Mouse (Mus musculus) hindbrain, postnatal 0 days (tissue): Measurements from ENCODE around the gene Lcn8. TPM values are rescaled to one million over a fixed set of nuclear protein-coding genes. Genes with fewer than 3 reads are reported as not detected.
"Not testable (repeated sequence)": the region's sequence is repeated elsewhere in the genome, so short reads cannot be mapped to it uniquely, and the experiment has no call there.

ENCODE experiments used
- ATAC-seq: fragments of 200-750 bp; cut with Nextera tagmentation; 2 replicates; pipeline ENCODE4 v1.8.0; 2017; ENCODE audit warnings: mild to moderate bottlenecking, moderate TSS enrichment, moderate library complexity
- DNase-seq: peaks from one replicate; pipeline ENCODE4 v3.0.0-alpha.2; 2015; ENCODE audit warnings: low spot score
- H3K27ac ChIP-seq: fragments of 300-500 bp; sonication (generic); 2 replicates; pipeline ENCODE4 v1.5.1; 2014; ENCODE audit warnings: mild to moderate bottlenecking
- H3K27me3 ChIP-seq: fragments of 300-500 bp; sonication (generic); 2 replicates; pipeline ENCODE4 v1.6.1; 2014; ENCODE audit warnings: low read length, mixed read lengths; ENCODE audit not compliant: insufficient read depth
- H3K36me3 ChIP-seq: fragments of 300-500 bp; sonication (generic); 2 replicates; pipeline ENCODE4 v1.6.1; 2014; ENCODE audit warnings: low read length, mixed read lengths; ENCODE audit not compliant: insufficient read depth
- H3K4me1 ChIP-seq: fragments of 300-500 bp; sonication (generic); 2 replicates; pipeline ENCODE4 v1.6.1; 2014; ENCODE audit warnings: antibody characterized with exemption, low read length, mixed read lengths; ENCODE audit not compliant: insufficient read depth
- H3K4me2 ChIP-seq: fragments of 300-500 bp; sonication (generic); 2 replicates; pipeline ENCODE4 v1.6.1; 2014; ENCODE audit warnings: low read depth, mild to moderate bottlenecking, low read length, moderate library complexity, mixed read lengths
- H3K4me3 ChIP-seq: fragments of 300-500 bp; sonication (generic); 2 replicates; pipeline ENCODE4 v1.5.1; 2014; ENCODE audit warnings: low read length
- H3K9ac ChIP-seq: fragments of 300-500 bp; sonication (generic); replicated peaks from 2 replicates; pipeline ENCODE4 v1.6.1; 2014; ENCODE audit warnings: mild to moderate bottlenecking, low read length, moderate library complexity, mixed read lengths
- H3K9me3 ChIP-seq: fragments of 300-500 bp; sonication (generic); 2 replicates; pipeline ENCODE4 v1.6.1; 2016; ENCODE audit warnings: low read length, mixed read lengths
- CTCF ChIP-seq: IDR thresholded peaks from 2 replicates; pipeline ENCODE4 v1.5.1; 2016; ENCODE audit warnings: antibody characterized with exemption, control low read depth, low read depth
- whole genome bisulfite sequencing: fragments of 180-500 bp; shearing (Covaris S2); extraction: QIAGEN DNeasy Blood & Tissue Kit; methylation state at CpG from one replicate; pipeline ENCODE4 v1.1.7; 2014; 5-methylcytosine and 5-hydroxymethylcytosine counted together
- polyA plus RNA-seq: library from polyadenylated mRNA; unstranded; fragments of >200 nt; fragmentation: Nextera tagmentation; extraction: Ambion mirVana; gene quantifications from 2 replicates; pipeline ENCODE4 v1.2.1, GENCODE M21; 2015
- total RNA-seq: library from RNA; depleted of rRNA; stranded (reverse); fragments of >200 nt; gene quantifications from 2 replicates; pipeline ENCODE4 v1.2.3, GENCODE M21; 2014; rRNA removed

Lcn8 gene
- total and polyA plus RNA-seq, 2 experiments from 2014 or later = not detected

- Histone ChIP-seq H3K4me2 (no peak overlapping the region), H3K9me3 (no peaks in the 10 kb centered on the region), H3K4me1 (no peaks in the 10 kb centered on the region), H3K27ac (no peak overlapping the region), H3K4me3 (no peak overlapping the region), H3K27me3 (no peaks in the 10 kb centered on the region), H3K9ac (no peak overlapping the region), H3K36me3 (no peaks in the 10 kb centered on the region)
- 0 out of 2 replicates have a peak, but pooled peaks have one; percentile 5 for TF ChIP-seq CTCF
- DNase-seq = no peak
- no peak for ATAC-seq
- WGBS = 49% methylated on average over 4 of the region's 4 CpGs
These were observed 34.0 kb downstream of the Lcn8 start for GRCm38 (mm10) chr2:25686941-25687340.

GRCm38 (mm10) chr2:25694605-25695004 lies 41.7 kb downstream of the Lcn8 start:
- no peak for ATAC-seq
- Histone ChIP-seq H3K27me3 (no peaks in the 10 kb centered on the region), H3K27ac (no peak overlapping the region), H3K4me2 (no peak overlapping the region), H3K4me3 (no peak overlapping the region), H3K9me3 (no peaks in the 10 kb centered on the region), H3K36me3 (no peaks in the 10 kb centered on the region), H3K4me1 (no peaks in the 10 kb centered on the region), H3K9ac (no peak overlapping the region)
- TF ChIP-seq CTCF = peak; percentile 87
- DNase-seq = peak; percentile 79

DNA sequence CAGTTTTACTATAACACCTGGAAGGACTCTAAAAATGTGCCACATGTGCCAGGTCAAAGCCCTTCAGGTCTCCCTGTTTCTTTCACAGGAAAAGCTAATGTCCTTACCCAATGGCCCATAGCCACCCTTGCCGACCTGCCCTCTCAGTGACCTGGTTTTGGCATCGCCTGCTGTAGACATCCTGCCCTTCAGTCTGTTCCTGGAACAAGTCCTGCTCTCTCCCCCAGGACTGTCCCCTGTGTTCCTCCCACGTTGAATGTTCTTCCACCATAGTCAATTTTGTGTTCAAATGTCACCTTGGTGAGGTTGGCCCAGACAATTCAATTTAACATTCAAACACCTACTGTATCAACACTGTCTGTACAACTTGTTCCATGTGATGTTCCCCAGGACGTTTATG lies 44.0 kb downstream of the Lcn8 start:
- H3K27ac ChIP-seq = no peak overlapping the region
- H3K4me2 ChIP-seq = no peak overlapping the region
- H3K4me1 ChIP-seq = no peaks in the 10 kb centered on the region
- 62% methylated on average over 4 of the region's 4 CpGs for WGBS
- TF ChIP-seq CTCF = no peak
- no peaks in the 10 kb centered on the region for H3K36me3 ChIP-seq
- no peaks in the 10 kb centered on the region for H3K9me3 ChIP-seq
- DNase-seq (no peak), ATAC-seq (no peak)
- no peaks in the 10 kb centered on the region for H3K27me3 ChIP-seq
- no peak overlapping the region for H3K9ac ChIP-seq
- H3K4me3 ChIP-seq = no peak overlapping the region

DNA sequence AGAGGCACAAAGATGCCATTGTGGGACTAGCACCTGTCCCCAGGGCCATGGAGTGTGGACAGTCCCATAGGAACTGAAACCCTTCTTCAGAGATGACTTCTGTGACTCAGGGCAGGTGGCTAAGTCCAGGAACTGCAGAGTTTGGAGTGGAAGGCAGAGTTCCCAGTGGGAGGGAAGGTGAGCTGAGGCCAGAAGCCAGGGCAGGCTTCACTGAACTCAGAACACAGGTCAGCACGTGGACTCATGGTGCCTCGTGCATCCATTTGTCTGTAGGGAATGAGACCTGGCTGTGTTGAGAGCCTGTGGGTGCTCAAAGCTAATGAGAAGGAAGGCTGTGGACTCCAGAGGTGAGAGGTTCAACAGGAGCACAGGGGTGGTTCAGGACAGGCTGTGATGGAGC lies 45.8 kb downstream of the Lcn8 start:
- H3K36me3 ChIP-seq = no peaks in the 10 kb centered on the region
- DNase-seq (no peak), ATAC-seq (no peak)
- whole genome bisulfite sequencing = 89% methylated on average over 2 of the region's 2 CpGs
- H3K27me3 ChIP-seq = no peaks in the 10 kb centered on the region
- TF ChIP-seq CTCF = no peak
- no peaks in the 10 kb centered on the region for H3K4me1 ChIP-seq
- H3K4me2 ChIP-seq = no peak overlapping the region
- H3K4me3 ChIP-seq = no peak overlapping the region
- H3K9ac ChIP-seq = no peak overlapping the region
- H3K9me3 ChIP-seq = no peaks in the 10 kb centered on the region
- no peak overlapping the region for H3K27ac ChIP-seq

- not testable (repeated sequence) for H3K4me2 ChIP-seq, H3K9ac ChIP-seq, H3K4me3 ChIP-seq, H3K9me3 ChIP-seq, H3K27ac ChIP-seq, ATAC-seq, H3K36me3 ChIP-seq, H3K27me3 ChIP-seq, H3K4me1 ChIP-seq, DNase-seq
- WGBS = 77% methylated on average over 2 of the region's 3 CpGs
These were observed 46.8 kb downstream of the Lcn8 start, which contains the start of gene Obp2a for GRCm38 (mm10) chr2:25699743-25700142. Gene Obp2a (plus strand): TSS chr2:25700043.

DNA sequence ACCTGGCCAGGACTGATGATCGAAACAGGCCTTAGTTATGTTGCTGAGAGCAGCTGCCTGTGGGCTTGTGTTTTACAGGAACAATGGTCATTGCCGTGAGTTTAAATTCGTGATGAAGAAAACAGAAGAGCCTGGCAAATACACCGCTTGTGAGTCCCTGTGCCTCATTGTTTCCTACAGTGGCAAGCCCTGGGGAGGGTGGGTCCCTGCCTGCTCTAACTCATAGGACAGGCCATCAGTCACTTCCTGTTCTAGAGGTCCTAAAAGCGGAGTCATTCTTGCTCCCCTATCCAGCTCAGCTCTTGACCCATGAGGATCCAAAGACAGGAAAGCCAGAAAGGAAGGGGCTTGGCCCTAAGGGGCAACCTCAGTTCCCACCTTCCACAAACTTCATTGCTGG lies 48.1 kb downstream of the Lcn8 start:
- TF ChIP-seq CTCF = no peak
- Histone ChIP-seq H3K4me3 (no peak overlapping the region), H3K36me3 (no peaks in the 10 kb centered on the region), H3K4me2 (no peak overlapping the region), H3K27ac (no peak overlapping the region), H3K4me1 (no peaks in the 10 kb centered on the region), H3K9ac (no peak overlapping the region), H3K9me3 (no peaks in the 10 kb centered on the region), H3K27me3 (no peaks in the 10 kb centered on the region)
- DNase-seq = no peak
- no peak for ATAC-seq
- 78% methylated on average over 5 of the region's 5 CpGs for WGBS

DNA sequence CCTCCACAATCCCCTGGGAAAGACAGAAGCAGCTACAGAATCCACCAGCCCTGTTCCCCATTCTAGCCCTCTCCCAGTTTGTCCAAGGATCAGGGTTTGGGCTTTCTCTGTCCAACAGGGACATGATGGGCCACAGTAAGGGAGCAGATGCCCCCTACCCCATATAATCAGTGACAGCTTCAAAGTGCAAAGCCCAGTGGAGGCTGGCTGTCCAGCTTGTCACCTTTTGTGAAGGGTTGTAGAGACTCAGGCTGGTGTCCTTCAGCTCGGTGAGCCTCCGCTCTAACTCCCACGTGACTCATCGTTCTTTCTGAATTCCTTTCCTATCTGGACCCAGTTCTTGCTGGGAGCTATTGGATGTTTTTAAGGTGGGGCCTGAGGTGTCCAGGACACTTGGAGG lies 50.8 kb downstream of the Lcn8 start:
- Histone ChIP-seq H3K4me3 (no peak overlapping the region), H3K4me1 (peaks cover 5% of the 10 kb centered on the region), H3K4me2 (no peak overlapping the region), H3K27me3 (no peaks in the 10 kb centered on the region), H3K36me3 (no peaks in the 10 kb centered on the region), H3K9me3 (no peaks in the 10 kb centered on the region), H3K9ac (no peak overlapping the region), H3K27ac (no peak overlapping the region)
- DNase-seq (no peak), ATAC-seq (no peak)
- no peak for TF ChIP-seq CTCF
- WGBS = 87% methylated on average over 4 of the region's 4 CpGs

Other genes with a start within 250 kb of the Lcn8 start
- 1.0 TPM in 1 of 2 replicates, not detected in the other for gene Fut7, start 229.9 kb upstream of the Lcn8 start, total RNA-seq
- 0.18 and 0.20 TPM in 2 replicates for gene Fut7, start 229.9 kb upstream of the Lcn8 start, polyA plus RNA-seq
- gene Abca2, start 224.4 kb upstream of the Lcn8 start, total RNA-seq = 84.6 and 94.9 TPM in 2 replicates
- gene Abca2, start 224.4 kb upstream of the Lcn8 start, polyA plus RNA-seq = 10.7 and 12.5 TPM in 2 replicates
- gene Clic3, start 196.3 kb upstream of the Lcn8 start, total RNA-seq = 0.97 and 3.9 TPM in 2 replicates
- 4.1 and 4.8 TPM in 2 replicates for gene Clic3, start 196.3 kb upstream of the Lcn8 start, polyA plus RNA-seq
- gene Paxx, start 192.0 kb upstream of the Lcn8 start, total RNA-seq = 183 and 187 TPM in 2 replicates
- 141 and 145 TPM in 2 replicates for gene Paxx, start 192.0 kb upstream of the Lcn8 start, polyA plus RNA-seq
- gene Ptgds, start 183.1 kb upstream of the Lcn8 start, total RNA-seq = 1,517 and 2,498 TPM in 2 replicates
- gene Ptgds, start 183.1 kb upstream of the Lcn8 start, polyA plus RNA-seq = 2,872 and 3,193 TPM in 2 replicates
- gene Lcn12, start 159.2 kb upstream of the Lcn8 start, total RNA-seq = not detected in 2 replicates
- not detected in 2 replicates for gene Lcn12, start 159.2 kb upstream of the Lcn8 start, polyA plus RNA-seq
- 140 and 175 TPM in 2 replicates for gene Fbxw5, start 152.4 kb upstream of the Lcn8 start, total RNA-seq
- 93.4 and 102 TPM in 2 replicates for gene Fbxw5, start 152.4 kb upstream of the Lcn8 start, polyA plus RNA-seq
- gene C8g, start 151.4 kb upstream of the Lcn8 start, total RNA-seq = 0.58 and 0.68 TPM in 2 replicates
- gene C8g, start 151.4 kb upstream of the Lcn8 start, polyA plus RNA-seq = 6.5 and 8.0 TPM in 2 replicates
- 10.0 and 11.4 TPM in 2 replicates for gene Traf2, start 106.2 kb upstream of the Lcn8 start, total RNA-seq
- gene Traf2, start 106.2 kb upstream of the Lcn8 start, polyA plus RNA-seq = 9.2 and 9.3 TPM in 2 replicates
- gene Edf1, start 95.3 kb upstream of the Lcn8 start, total RNA-seq = 159 and 274 TPM in 2 replicates
- 394 and 413 TPM in 2 replicates for gene Edf1, start 95.3 kb upstream of the Lcn8 start, polyA plus RNA-seq
- 1.2 and 2.5 TPM in 2 replicates for gene Mamdc4, start 78.3 kb upstream of the Lcn8 start, total RNA-seq
- gene Mamdc4, start 78.3 kb upstream of the Lcn8 start, polyA plus RNA-seq = 1.2 and 2.0 TPM in 2 replicates
- 35.4 and 48.2 TPM in 2 replicates for gene Phpt1, start 77.9 kb upstream of the Lcn8 start, total RNA-seq
- gene Phpt1, start 77.9 kb upstream of the Lcn8 start, polyA plus RNA-seq = 232 and 242 TPM in 2 replicates
- 22.4 and 29.1 TPM in 2 replicates for gene Ajm1, start 71.4 kb upstream of the Lcn8 start, total RNA-seq
- 18.8 and 19.8 TPM in 2 replicates for gene Ajm1, start 71.4 kb upstream of the Lcn8 start, polyA plus RNA-seq
- gene Rabl6, start 44.6 kb upstream of the Lcn8 start, total RNA-seq = 71.8 and 74.9 TPM in 2 replicates
- 53.0 and 62.4 TPM in 2 replicates for gene Rabl6, start 44.6 kb upstream of the Lcn8 start, polyA plus RNA-seq
- gene Ccdc183, start 35.4 kb upstream of the Lcn8 start, total RNA-seq = not detected in 2 replicates
- gene Ccdc183, start 35.4 kb upstream of the Lcn8 start, polyA plus RNA-seq = 0.35 and 0.48 TPM in 2 replicates
- gene Tmem141, start 31.1 kb upstream of the Lcn8 start, total RNA-seq = 48.0 and 59.8 TPM in 2 replicates
- gene Tmem141, start 31.1 kb upstream of the Lcn8 start, polyA plus RNA-seq = 52.0 and 56.9 TPM in 2 replicates
- 2.2 and 2.7 TPM in 2 replicates for gene Fcna, start 25.1 kb upstream of the Lcn8 start, total RNA-seq
- gene Fcna, start 25.1 kb upstream of the Lcn8 start, polyA plus RNA-seq = 3.7 and 4.3 TPM in 2 replicates
- gene Lcn5, start 4.8 kb downstream of the Lcn8 start, total RNA-seq = not detected in 2 replicates
- not detected in 2 replicates for gene Lcn5, start 4.8 kb downstream of the Lcn8 start, polyA plus RNA-seq
- gene Lcn6, start 23.7 kb downstream of the Lcn8 start, total RNA-seq = not detected in 2 replicates
- gene Lcn6, start 23.7 kb downstream of the Lcn8 start, polyA plus RNA-seq = not detected in 2 replicates
- gene Lcn10, start 29.6 kb downstream of the Lcn8 start, total RNA-seq = not detected in 2 replicates
- gene Lcn10, start 29.6 kb downstream of the Lcn8 start, polyA plus RNA-seq = not detected in 2 replicates
- not detected in 2 replicates for gene Obp2a, start 46.9 kb downstream of the Lcn8 start, total RNA-seq
- gene Obp2a, start 46.9 kb downstream of the Lcn8 start, polyA plus RNA-seq = not detected in 2 replicates
- gene Bmyc, start 53.6 kb downstream of the Lcn8 start, total RNA-seq = 90.3 and 92.6 TPM in 2 replicates
- 206 and 219 TPM in 2 replicates for gene Bmyc, start 53.6 kb downstream of the Lcn8 start, polyA plus RNA-seq
- gene Obp2b, start 83.9 kb downstream of the Lcn8 start, total RNA-seq = not detected in 2 replicates
- gene Obp2b, start 83.9 kb downstream of the Lcn8 start, polyA plus RNA-seq = not detected in 2 replicates
- gene Lcn3, start 112.4 kb downstream of the Lcn8 start, total RNA-seq = not detected in 2 replicates
- gene Lcn3, start 112.4 kb downstream of the Lcn8 start, polyA plus RNA-seq = not detected in 2 replicates
- gene Lcn11, start 123.9 kb downstream of the Lcn8 start, total RNA-seq = not detected in 2 replicates
- gene Lcn11, start 123.9 kb downstream of the Lcn8 start, polyA plus RNA-seq = not detected in 2 replicates
- gene Gm13539, start 129.1 kb downstream of the Lcn8 start, total RNA-seq = not detected in 2 replicates
- not detected in 2 replicates for gene Gm13539, start 129.1 kb downstream of the Lcn8 start, polyA plus RNA-seq
- gene Glt6d1, start 162.7 kb downstream of the Lcn8 start, total RNA-seq = not detected in 2 replicates
- gene Glt6d1, start 162.7 kb downstream of the Lcn8 start, polyA plus RNA-seq = not detected in 2 replicates
- gene Lcn9, start 170.0 kb downstream of the Lcn8 start, total RNA-seq = not detected in 2 replicates
- gene Lcn9, start 170.0 kb downstream of the Lcn8 start, polyA plus RNA-seq = not detected in 2 replicates
- not detected in 2 replicates for gene Sohlh1, start 194.1 kb downstream of the Lcn8 start, total RNA-seq
- gene Sohlh1, start 194.1 kb downstream of the Lcn8 start, polyA plus RNA-seq = not detected in 2 replicates
- 52.7 and 52.8 TPM in 2 replicates for gene Kcnt1, start 210.6 kb downstream of the Lcn8 start, total RNA-seq
- gene Kcnt1, start 210.6 kb downstream of the Lcn8 start, polyA plus RNA-seq = 21.9 and 23.2 TPM in 2 replicates